8 mouse cellular contexts compared by ENCODE assay signal in genomic region chr7:100894057-100894832, GRCm38 (mm10). TPM values are rescaled to one million over a fixed set of nuclear protein-coding genes. Genes with fewer than 3 reads are reported as not detected.
A peak's percentile ranks its signal among the peaks of the same experiment; 100 is the strongest.
DNase-seq lines count a peak whose midpoint lies in the region; ATAC-seq lines count a peak whose summit lies in the region.

No protein-coding gene starts in this region.

- H3K9me3 ChIP-seq in embryonic facial prominence, embryonic 12.5 days = no peaks in the 10 kb centered on the region
- no peaks in the 10 kb centered on the region for H3K9me3 ChIP-seq in hindbrain, embryonic 10.5 days
- H3K9me3 ChIP-seq in neural tube, embryonic 11.5 days (ENCODE audit: control insufficient read depth, low read length) = no peaks in the 10 kb centered on the region

- WGBS in embryonic facial prominence, embryonic 12.5 days = 3% methylated on average over 52 of the region's 53 CpGs
- 3% methylated on average over 53 of the region's 53 CpGs for WGBS in hindbrain, embryonic 10.5 days
- 3% methylated on average over 46 of the region's 53 CpGs for WGBS in neural tube, embryonic 11.5 days

- no peaks in the 10 kb centered on the region for H3K27me3 ChIP-seq in embryonic facial prominence, embryonic 12.5 days
- peaks cover 3% of the 10 kb centered on the region; the same call in 1 of the 2 replicates for H3K27me3 ChIP-seq in hindbrain, embryonic 10.5 days (ENCODE audit: insufficient read depth, poor library complexity, severe bottlenecking)
- no peaks in the 10 kb centered on the region for H3K27me3 ChIP-seq in neural tube, embryonic 11.5 days (ENCODE audit: control insufficient read depth, insufficient read depth, low read length)

- peak; percentile 58 for DNase-seq in embryo, embryonic 10 days (ENCODE audit: low spot score)
- DNase-seq in embryo, embryonic 9.5 days (ENCODE audit: extremely low spot score) = no peak
- peak; percentile 85 for DNase-seq in adrenal gland, adult 2 months
- DNase-seq in hindbrain, embryonic 10.5 days (ENCODE audit: low spot score) = peak; percentile 45
- peak; percentile 70 to 76 for DNase-seq in left cerebral cortex, postnatal 36 days (ENCODE audit: low spot score in 2 of 2)
- DNase-seq in neural tube, embryonic 11.5 days (ENCODE audit: low spot score) = peak; percentile 66
- DNase-seq in thymus, postnatal 14 days = peak; percentile 45

- intact Hi-C loops in left cerebral cortex, postnatal 36 days (cut with DNase I) = no loop called here

- ATAC-seq in embryonic facial prominence, embryonic 12.5 days (ENCODE audit: insufficient number of reproducible peaks, insufficient read depth, low FRiP score, low TSS enrichment) = peak; percentile 60
- peak; percentile 69 for ATAC-seq in neural tube, embryonic 11.5 days (ENCODE audit: insufficient read depth, low FRiP score, low TSS enrichment)

- peaks cover 25% of the 10 kb centered on the region for H3K4me1 ChIP-seq in embryonic facial prominence, embryonic 12.5 days
- H3K4me1 ChIP-seq in hindbrain, embryonic 10.5 days (replicated peaks) = peaks cover 42% of the 10 kb centered on the region
- peaks cover 20% of the 10 kb centered on the region for H3K4me1 ChIP-seq in neural tube, embryonic 11.5 days (ENCODE audit: control insufficient read depth, insufficient read depth, low read length)

- H3K4me3 ChIP-seq in embryonic facial prominence, embryonic 12.5 days = peak overlapping the region; percentile 45
- H3K4me3 ChIP-seq in hindbrain, embryonic 10.5 days = peak overlapping the region; percentile 65
- peak overlapping the region; percentile 54 for H3K4me3 ChIP-seq in neural tube, embryonic 11.5 days (ENCODE audit: low read depth, low read length)

- peak overlapping the region; percentile 46; the same call in 1 of the 2 replicates for H3K27ac ChIP-seq in embryonic facial prominence, embryonic 12.5 days
- peak overlapping the region; percentile 83 for H3K27ac ChIP-seq in hindbrain, embryonic 10.5 days
- no peak overlapping the region for H3K27ac ChIP-seq in neural tube, embryonic 11.5 days (ENCODE audit: low read depth, low read length)

- H3K9ac ChIP-seq in embryonic facial prominence, embryonic 12.5 days = peak overlapping the region; percentile 68
- H3K9ac ChIP-seq in neural tube, embryonic 11.5 days (ENCODE audit: low read length) = peak overlapping the region; percentile 80

- peak overlapping the region; percentile 97 for H3K4me2 ChIP-seq in embryonic facial prominence, embryonic 12.5 days (replicated peaks)
- peak overlapping the region; percentile 85 for H3K4me2 ChIP-seq in neural tube, embryonic 11.5 days (ENCODE audit: low read depth)

- H3K36me3 ChIP-seq in embryonic facial prominence, embryonic 12.5 days = peaks cover 29% of the 10 kb centered on the region
- peaks cover 34% of the 10 kb centered on the region for H3K36me3 ChIP-seq in hindbrain, embryonic 10.5 days
- H3K36me3 ChIP-seq in neural tube, embryonic 11.5 days (ENCODE audit: control insufficient read depth, insufficient read depth, low read length) = peaks cover 4% of the 10 kb centered on the region; the same call in 1 of the 2 replicates

RNA-seq across cellular contexts. Expression of gene Relt, which starts 31.0 kb away (rescaled TPM):
- 1 to 10 TPM; 1.3 to 2.5 TPM for total RNA-seq in adrenal gland, adult 2 months (2021)
- polyA plus RNA-seq in adrenal gland, adult 2 months (2012; rRNA removed) = 4.5 and 4.6 TPM in 2 replicates
- polyA plus RNA-seq in embryonic facial prominence, embryonic 12.5 days (2016; fragmentation: Nextera tagmentation; extraction: Ambion mirVana) = 3.4 and 4.1 TPM in 2 replicates
- 3.6 and 4.8 TPM in 2 replicates for polyA plus RNA-seq in hindbrain, embryonic 10.5 days (2016; fragmentation: Nextera tagmentation; extraction: Ambion mirVana)
- total RNA-seq in left cerebral cortex, postnatal 36 days (2021) = 10 to 100 TPM; 15.1 to 17.0 TPM
- 2.6 and 3.9 TPM in 2 replicates for polyA plus RNA-seq in neural tube, embryonic 11.5 days (2014; fragmentation: Nextera tagmentation; extraction: Ambion mirVana)

RNA-seq across cellular contexts. Expression of gene Arhgef17, which starts 37.7 kb away (rescaled TPM):
- 10 to 100 TPM; 76.4 to 81.7 TPM for total RNA-seq in adrenal gland, adult 2 months (2021)
- polyA plus RNA-seq in adrenal gland, adult 2 months (2012; rRNA removed) = 99.6 and 118 TPM in 2 replicates
- 11.0 and 11.1 TPM in 2 replicates for polyA plus RNA-seq in embryonic facial prominence, embryonic 12.5 days (2016; fragmentation: Nextera tagmentation; extraction: Ambion mirVana)
- 6.7 and 8.2 TPM in 2 replicates for polyA plus RNA-seq in hindbrain, embryonic 10.5 days (2016; fragmentation: Nextera tagmentation; extraction: Ambion mirVana)
- total RNA-seq in left cerebral cortex, postnatal 36 days (2021) = 100 to 1,000 TPM; 128 to 134 TPM
- polyA plus RNA-seq in neural tube, embryonic 11.5 days (2014; fragmentation: Nextera tagmentation; extraction: Ambion mirVana) = 9.7 and 10.7 TPM in 2 replicates
